Mouse (Mus musculus) stomach, embryonic 16.5 days (tissue): ENCODE measurements around the gene Mst1r. TPM values are rescaled to one million over a fixed set of nuclear protein-coding genes. Genes with fewer than 3 reads are reported as not detected.
A peak's percentile ranks its signal among the peaks of the same experiment; 100 is the strongest.

Experiments used
- ATAC-seq: fragments of 200-750 bp; cut with Nextera tagmentation; 2 replicates; pipeline ENCODE4 v1.8.0; 2017; ENCODE audit warnings: moderate number of reproducible peaks, moderate TSS enrichment; ENCODE audit not compliant: insufficient read depth, low FRiP score
- H3K27ac ChIP-seq: fragments of 300-500 bp; sonication (generic); 2 replicates; pipeline ENCODE4 v1.5.1; 2014; ENCODE audit warnings: low read length
- H3K27me3 ChIP-seq: fragments of 300-500 bp; sonication (generic); 2 replicates; pipeline ENCODE4 v1.6.1; 2014; ENCODE audit warnings: low read length, control low read depth, mixed read lengths; ENCODE audit not compliant: control insufficient read depth, insufficient read depth
- H3K36me3 ChIP-seq: fragments of 300-500 bp; sonication (generic); 2 replicates; pipeline ENCODE4 v1.6.1; 2014; ENCODE audit warnings: low read length; ENCODE audit not compliant: control insufficient read depth, insufficient read depth
- H3K4me1 ChIP-seq: fragments of 300-500 bp; sonication (generic); 2 replicates; pipeline ENCODE4 v1.6.1; 2014; ENCODE audit warnings: low read length, control low read depth, mixed read lengths; ENCODE audit not compliant: control insufficient read depth, insufficient read depth
- H3K4me2 ChIP-seq: fragments of 300-500 bp; sonication (generic); 2 replicates; pipeline ENCODE4 v1.6.1; 2014; ENCODE audit warnings: low read depth, low read length, mixed read lengths
- H3K4me3 ChIP-seq: fragments of 300-500 bp; sonication (generic); replicated peaks from 2 replicates; pipeline ENCODE4 v1.5.1; 2014; ENCODE audit warnings: mild to moderate bottlenecking, low read length
- H3K9ac ChIP-seq: fragments of 300-500 bp; sonication (generic); 2 replicates; pipeline ENCODE4 v1.6.1; 2014; ENCODE audit warnings: low read length
- H3K9me3 ChIP-seq: fragments of 300-500 bp; sonication (generic); replicated peaks from 2 replicates; pipeline ENCODE4 v1.6.1; 2016; ENCODE audit warnings: low read length, control low read depth; ENCODE audit not compliant: control insufficient read depth
- WGBS: fragments of 180-500 bp; shearing (Covaris S2); extraction: QIAGEN DNeasy Blood & Tissue Kit; methylation state at CpG from one replicate; pipeline ENCODE4 v1.1.7; 2014; 5-methylcytosine and 5-hydroxymethylcytosine counted together
- polyA plus RNA-seq: library from polyadenylated mRNA; unstranded; fragments of >200 nt; fragmentation: Nextera tagmentation; extraction: Ambion mirVana; gene quantifications from 2 replicates; pipeline ENCODE4 v1.2.1, GENCODE M21; 2015

The Mst1r gene
- polyA plus RNA-seq, 1 experiment from 2014 or later, result 15.8 TPM

DNA sequence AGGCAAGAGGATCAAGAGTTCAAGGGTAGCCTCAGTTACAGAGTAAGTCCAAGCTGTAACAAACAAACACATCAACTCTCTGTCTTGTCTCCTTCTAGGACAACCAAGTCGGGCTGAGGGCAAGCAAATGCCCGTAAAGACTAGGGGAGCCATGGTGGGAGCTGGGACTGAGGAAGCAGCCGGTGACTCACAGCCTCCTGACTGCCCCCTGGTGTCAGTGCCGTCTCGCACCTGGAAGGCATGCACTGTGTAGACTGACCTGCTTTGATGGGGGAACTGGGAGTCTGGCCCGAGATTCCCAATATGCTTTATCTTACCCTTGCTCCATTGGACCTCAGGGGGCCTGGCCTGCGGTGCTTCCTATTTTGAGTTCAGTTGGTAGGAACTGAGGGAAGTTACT is 16.3 kb downstream of the Mst1r start:
- Histone ChIP-seq H3K36me3 (no peaks in the 10 kb centered on the region; the same call in 1 of the 2 replicates), H3K9ac (no peak overlapping the region), H3K27ac (no peak overlapping the region), H3K9me3 (no peaks in the 10 kb centered on the region), H3K4me1 (peaks cover 10% of the 10 kb centered on the region; the same call in 1 of the 2 replicates), H3K4me3 (no peak overlapping the region), H3K27me3 (no peaks in the 10 kb centered on the region), H3K4me2 (no peak overlapping the region)
- ATAC-seq, result peak; percentile 48; the same call in 1 of the 2 replicates
- 39% methylated on average over 7 of the region's 7 CpGs for WGBS

DNA sequence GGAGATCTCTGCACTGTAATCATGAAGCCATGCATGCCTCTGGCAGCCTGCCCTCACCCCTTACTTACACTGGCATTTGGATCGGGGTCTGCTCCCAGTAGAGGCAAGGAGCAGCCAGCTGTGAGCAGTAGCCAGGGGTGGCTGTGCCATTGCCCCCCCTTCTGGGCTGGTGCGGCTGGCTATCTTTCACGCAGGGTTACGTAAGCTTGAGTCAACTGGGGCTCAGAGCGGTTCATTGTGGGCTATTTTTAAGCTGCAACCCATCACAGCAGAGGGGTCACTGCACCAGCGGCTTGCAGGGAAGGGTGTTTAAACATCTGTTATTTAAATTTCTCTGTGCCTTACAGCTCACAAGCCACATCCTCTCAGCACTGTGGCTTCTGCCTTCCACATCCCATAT is 17.3 kb downstream of the Mst1r start:
- WGBS, result 30% methylated on average over 6 of the region's 6 CpGs
- no peak for ATAC-seq
- H3K4me2 ChIP-seq, result no peak overlapping the region
- H3K27me3 ChIP-seq, result no peaks in the 10 kb centered on the region
- H3K36me3 ChIP-seq, result no peaks in the 10 kb centered on the region; the same call in 1 of the 2 replicates
- H3K4me3 ChIP-seq, result no peak overlapping the region
- H3K9ac ChIP-seq, result peak overlapping the region; percentile 55; the same call in 1 of the 2 replicates
- no peak overlapping the region for H3K27ac ChIP-seq
- H3K4me1 ChIP-seq, result peaks cover 12% of the 10 kb centered on the region; the same call in 1 of the 2 replicates
- H3K9me3 ChIP-seq, result no peaks in the 10 kb centered on the region

DNA sequence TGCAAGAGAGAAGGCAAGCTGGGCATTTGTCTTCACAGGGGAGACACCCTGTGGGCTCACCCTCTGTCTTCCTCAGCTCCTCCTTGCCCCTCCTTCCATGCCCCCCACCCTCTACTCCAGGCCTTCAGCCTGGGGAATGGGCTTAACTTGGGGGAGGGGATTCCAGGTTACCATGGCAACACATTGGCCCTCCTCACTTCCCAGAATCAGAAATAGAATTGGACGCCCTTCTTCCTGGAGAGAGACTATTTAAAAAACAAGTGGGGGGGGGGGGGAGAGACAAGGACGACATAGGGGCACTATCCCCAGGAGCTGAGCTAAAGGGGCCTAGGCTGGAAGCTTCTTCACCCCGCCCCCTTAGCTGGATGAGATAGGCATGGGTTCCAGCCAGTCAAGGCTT is 18.6 kb downstream of the Mst1r start:
- Histone ChIP-seq H3K36me3 (no peaks in the 10 kb centered on the region; the same call in 1 of the 2 replicates), H3K4me2 (no peak overlapping the region), H3K9ac (no peak overlapping the region), H3K4me1 (peaks cover 12% of the 10 kb centered on the region; the same call in 1 of the 2 replicates), H3K9me3 (no peaks in the 10 kb centered on the region), H3K4me3 (no peak overlapping the region), H3K27me3 (no peaks in the 10 kb centered on the region), H3K27ac (no peak overlapping the region)
- 47% methylated on average over 3 of the region's 3 CpGs for WGBS
- ATAC-seq, result no peak

DNA sequence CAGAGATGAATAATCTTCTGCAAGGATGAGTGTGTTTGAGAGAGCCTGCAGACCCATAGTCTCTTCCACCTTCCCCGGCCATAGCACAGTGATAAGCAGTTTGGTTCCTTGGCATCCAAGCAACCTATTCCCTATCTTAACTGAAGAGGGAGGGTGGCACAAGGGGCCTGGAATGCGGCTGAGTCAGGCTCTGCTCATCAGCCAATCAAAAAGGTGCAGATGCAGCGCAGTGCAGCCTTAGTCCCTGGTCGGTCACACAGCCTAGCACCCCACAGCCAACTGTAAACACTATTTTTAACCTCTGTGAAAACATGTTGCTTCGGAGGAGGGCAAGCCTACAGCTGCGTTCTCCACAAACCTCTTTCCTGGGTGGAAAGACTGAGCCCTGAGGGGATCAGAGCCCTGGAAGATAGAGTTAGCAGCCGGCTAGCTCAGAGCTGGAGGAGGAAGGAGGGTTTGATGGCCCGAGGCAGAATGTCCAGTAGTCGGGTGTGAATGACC is 20.3 kb downstream of the Mst1r start:
- ATAC-seq, result no peak
- Histone ChIP-seq H3K4me2 (no peak overlapping the region), H3K27me3 (no peaks in the 10 kb centered on the region), H3K9me3 (no peaks in the 10 kb centered on the region), H3K4me1 (peaks cover 12% of the 10 kb centered on the region; the same call in 1 of the 2 replicates), H3K27ac (no peak overlapping the region), H3K9ac (no peak overlapping the region), H3K36me3 (no peaks in the 10 kb centered on the region), H3K4me3 (no peak overlapping the region)
- 46% methylated on average over 9 of the region's 9 CpGs for WGBS

DNA sequence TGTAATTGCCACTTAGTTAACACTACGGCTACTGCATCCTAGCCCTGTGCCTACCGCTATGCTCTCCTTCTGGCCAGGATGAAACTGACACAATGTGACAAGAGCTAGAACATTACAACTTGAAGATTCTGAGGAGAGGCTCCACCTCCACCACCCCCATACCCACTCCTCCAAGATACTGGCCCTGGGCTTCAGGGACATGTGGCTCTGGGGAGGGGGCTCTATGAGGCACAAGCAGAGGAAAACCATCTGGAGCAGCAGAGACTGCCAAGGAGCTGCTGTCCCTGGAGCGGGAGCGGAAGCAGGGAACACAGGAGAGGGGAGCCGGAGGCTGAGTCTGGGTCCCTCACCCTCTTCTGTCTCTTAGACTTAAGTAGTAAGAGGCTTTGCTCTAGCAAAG is 21.1 kb downstream of the Mst1r start:
- ATAC-seq, result no peak
- 46% methylated on average over 5 of the region's 5 CpGs for WGBS
- no peaks in the 10 kb centered on the region for H3K9me3 ChIP-seq
- H3K9ac ChIP-seq, result no peak overlapping the region; the same call in 1 of the 2 replicates
- no peak overlapping the region for H3K4me2 ChIP-seq
- H3K36me3 ChIP-seq, result no peaks in the 10 kb centered on the region
- H3K4me3 ChIP-seq, result no peak overlapping the region
- no peak overlapping the region for H3K27ac ChIP-seq
- H3K4me1 ChIP-seq, result peaks cover 12% of the 10 kb centered on the region; the same call in 1 of the 2 replicates
- no peaks in the 10 kb centered on the region for H3K27me3 ChIP-seq

DNA sequence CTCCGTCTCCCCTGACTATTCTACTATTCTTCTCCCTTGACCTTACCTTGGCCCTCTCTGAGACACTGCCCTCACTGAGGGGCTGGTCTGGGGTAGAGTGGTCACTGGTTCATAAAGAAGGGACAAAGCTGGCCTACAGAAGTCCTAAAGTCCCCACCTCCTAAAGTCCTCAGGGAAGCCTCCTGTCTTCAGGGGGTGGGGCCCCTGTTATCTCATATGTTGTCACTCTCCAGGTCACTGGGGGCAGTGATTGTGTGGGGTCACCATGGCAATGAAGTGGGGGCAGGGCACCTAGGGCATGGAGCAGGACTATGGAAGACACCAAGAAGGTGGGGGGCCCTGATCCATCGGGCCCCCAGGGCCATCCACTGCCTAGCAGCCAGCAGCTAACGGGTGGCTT is 21.5 kb downstream of the Mst1r start, which contains the start of gene Actl11:
Actl11 (plus strand) TSS at position 301 of the 400 bp plus-strand sequence.
- WGBS, result 62% methylated on average over 3 of the region's 3 CpGs
- H3K4me1 ChIP-seq, result peaks cover 12% of the 10 kb centered on the region; the same call in 1 of the 2 replicates
- no peak within 1 kb of the TSS for H3K4me2 ChIP-seq
- no peak for ATAC-seq
- no peaks in the 10 kb centered on the region for H3K27me3 ChIP-seq
- no peak within 1 kb of the TSS for H3K4me3 ChIP-seq
- no peaks in the 10 kb centered on the region for H3K36me3 ChIP-seq
- H3K9ac ChIP-seq, result no peak within 1 kb of the TSS; the same call in 1 of the 2 replicates
- H3K27ac ChIP-seq, result no peak within 1 kb of the TSS
- no peaks in the 10 kb centered on the region for H3K9me3 ChIP-seq

DNA sequence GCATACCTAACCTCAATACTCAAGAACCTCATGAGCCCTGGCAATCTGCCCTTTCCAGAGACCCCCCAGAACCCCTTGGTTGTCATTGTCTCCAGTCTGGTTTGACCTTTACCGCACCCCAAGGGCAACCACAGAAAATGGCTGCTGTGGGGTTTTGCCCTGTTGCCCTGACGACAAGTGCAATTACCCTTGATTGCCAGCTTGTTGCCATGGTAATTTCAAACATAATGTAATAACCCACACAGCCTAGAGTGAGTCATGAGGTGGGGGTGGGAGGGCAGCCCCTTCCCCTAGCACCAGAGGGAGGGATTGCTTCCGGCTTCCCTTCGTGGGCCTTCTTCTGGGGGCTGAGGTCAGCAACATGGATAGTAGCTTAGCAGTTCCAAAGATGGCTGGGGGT is 25.5 kb downstream of the Mst1r start:
- ATAC-seq, result no peak
- Histone ChIP-seq H3K9me3 (no peaks in the 10 kb centered on the region), H3K4me3 (no peak overlapping the region), H3K27me3 (peaks cover 12% of the 10 kb centered on the region; the same call in 1 of the 2 replicates), H3K9ac (no peak overlapping the region), H3K36me3 (no peaks in the 10 kb centered on the region), H3K27ac (no peak overlapping the region), H3K4me2 (no peak overlapping the region), H3K4me1 (peaks cover 19% of the 10 kb centered on the region; the same call in 1 of the 2 replicates)
- 66% methylated on average over 4 of the region's 4 CpGs for WGBS

DNA sequence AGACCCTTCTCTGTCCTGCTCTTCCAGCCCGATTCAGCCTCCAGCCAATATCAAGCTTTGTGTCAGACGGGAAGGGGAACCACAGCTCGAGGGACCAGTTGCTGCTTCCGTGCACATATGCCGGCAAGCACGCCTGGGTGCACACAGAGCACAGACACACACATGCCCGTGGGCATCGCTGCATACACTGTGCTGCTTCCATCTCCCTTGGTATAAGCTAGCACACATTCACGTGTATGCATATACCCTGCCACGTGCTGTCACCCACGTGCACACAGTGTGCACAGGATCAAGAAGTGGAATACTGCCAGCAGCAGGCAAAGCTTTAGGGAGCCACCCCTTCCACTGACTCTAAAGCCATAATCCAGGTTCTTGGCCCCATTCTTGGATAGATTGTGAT is 27.5 kb downstream of the Mst1r start:
- WGBS, result 84% methylated on average over 11 of the region's 11 CpGs
- H3K4me3 ChIP-seq, result no peak overlapping the region
- H3K4me1 ChIP-seq, result peaks cover 11% of the 10 kb centered on the region; the same call in 1 of the 2 replicates
- H3K36me3 ChIP-seq, result no peaks in the 10 kb centered on the region
- H3K9me3 ChIP-seq, result no peaks in the 10 kb centered on the region
- no peak overlapping the region for H3K4me2 ChIP-seq
- no peak overlapping the region for H3K9ac ChIP-seq
- no peak for ATAC-seq
- H3K27ac ChIP-seq, result no peak overlapping the region
- H3K27me3 ChIP-seq, result peaks cover 12% of the 10 kb centered on the region; the same call in 1 of the 2 replicates

DNA sequence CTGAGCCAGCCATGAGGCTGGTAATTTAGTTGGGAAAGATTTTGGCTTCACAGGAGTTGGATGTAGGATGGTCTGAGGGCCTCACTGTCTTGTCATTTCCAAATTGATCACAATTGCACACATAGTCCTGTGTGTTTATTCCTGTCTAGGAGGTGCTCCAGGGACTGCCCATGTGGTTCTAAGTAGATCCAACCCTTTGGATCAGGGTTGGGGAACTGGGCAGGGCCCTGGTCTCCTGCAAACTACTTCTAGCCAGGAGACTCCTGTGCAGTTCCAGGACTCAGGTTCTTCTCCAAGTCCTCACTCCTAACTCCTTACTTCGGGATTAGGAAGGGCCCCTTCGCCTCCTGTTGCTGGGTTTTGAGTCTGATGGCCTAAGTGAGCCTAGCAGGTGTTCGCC is 28.7 kb downstream of the Mst1r start, which contains the start of gene Camkv:
Camkv (plus strand) TSS at position 301 of the 400 bp plus-strand sequence.
- H3K4me3 ChIP-seq, result peak within 1 kb of the TSS; percentile 50
- no peaks in the 10 kb centered on the region for H3K9me3 ChIP-seq
- H3K27ac ChIP-seq, result no peak within 1 kb of the TSS
- 11% methylated on average over 3 of the region's 3 CpGs for WGBS
- ATAC-seq, result no peak
- peaks cover 12% of the 10 kb centered on the region; the same call in 1 of the 2 replicates for H3K27me3 ChIP-seq
- peaks cover 11% of the 10 kb centered on the region; the same call in 1 of the 2 replicates for H3K4me1 ChIP-seq
- H3K9ac ChIP-seq, result peak within 1 kb of the TSS; percentile 61
- H3K4me2 ChIP-seq, result peak within 1 kb of the TSS; percentile 94
- no peaks in the 10 kb centered on the region for H3K36me3 ChIP-seq
